Mouse (Mus musculus) megakaryocyte, embryonic 14.5 days (primary cell): ENCODE results near the gene Loxl3.

ENCODE experiments used
- FLI1 ChIP-seq: IDR thresholded peaks from 2 replicates; pipeline ENCODE4 v1.6.1; 2012; ENCODE audit warnings: low read length, inconsistent platforms, mixed read lengths
- GATA1 ChIP-seq: IDR thresholded peaks from 3 replicates; pipeline ENCODE4 v1.6.1; 2012; ENCODE audit warnings: mixed read lengths, low read length, inconsistent platforms, borderline replicate concordance

GRCm38 (mm10) chr6:83040601-83041000 is 6.6 kb downstream of the Loxl3 start:
- TF ChIP-seq GATA1 (no peak), FLI1 (no peak)
